Mouse (Mus musculus): ENCODE measurements around the gene Lpar1.
A peak's percentile ranks its signal among the peaks of the same experiment; 100 is the strongest.

Gene Lpar1

GRCm38 (mm10) chr4:58447841-58448240, 105.9 kb downstream of the Lpar1 start:
- DNase-seq (ENCODE audit: low spot score): peak; percentile 34

- DNase-seq (ENCODE audit: low spot score): no peak
Measured at GRCm38 (mm10) chr4:58445846-58446245, 107.9 kb downstream of the Lpar1 start.

GRCm38 (mm10) chr4:58442338-58442737, 111.4 kb downstream of the Lpar1 start:
- DNase-seq (ENCODE audit: low spot score): peak; percentile 15

- no peak for DNase-seq (ENCODE audit: low spot score)
Measured at GRCm38 (mm10) chr4:58438654-58439053, 115.0 kb downstream of the Lpar1 start.

GRCm38 (mm10) chr4:58437271-58437670, 116.4 kb downstream of the Lpar1 start:
- no peak for DNase-seq (ENCODE audit: low spot score)

- no peak for DNase-seq (ENCODE audit: low spot score)
Measured at GRCm38 (mm10) chr4:58423276-58423930, 130.3 kb downstream of the Lpar1 start.

GRCm38 (mm10) chr4:58419225-58419624, 134.5 kb downstream of the Lpar1 start:
- DNase-seq (ENCODE audit: low spot score): no peak

- no peak for DNase-seq (ENCODE audit: low spot score)
Measured at GRCm38 (mm10) chr4:58417319-58417718, 136.4 kb downstream of the Lpar1 start.

GRCm38 (mm10) chr4:58415537-58415936, 138.2 kb downstream of the Lpar1 start:
- no peak for DNase-seq (ENCODE audit: low spot score)

GRCm38 (mm10) chr4:58413188-58414185, 140.2 kb downstream of the Lpar1 start:
- no peak for DNase-seq (ENCODE audit: low spot score)

GRCm38 (mm10) chr4:58401973-58402501, 151.7 kb downstream of the Lpar1 start:
- no peak for DNase-seq (ENCODE audit: low spot score)

- peak; percentile 25 for DNase-seq (ENCODE audit: low spot score)
Measured at GRCm38 (mm10) chr4:58400861-58401341, 152.8 kb downstream of the Lpar1 start.

Data from ovary, postnatal 36 days (tissue).